Mouse (Mus musculus): ENCODE measurements around the gene Ift122. TPM values are rescaled to one million over a fixed set of nuclear protein-coding genes. Genes with fewer than 3 reads are reported as not detected.

The Ift122 gene
- polyA plus RNA-seq, 1 experiment: 19.1 TPM

GRCm38 (mm10) chr6:115972083-115972764 is 119.0 kb downstream of the Ift122 start:
- Histone ChIP-seq H3K27ac (ENCODE audit: insufficient read depth, low read length) (no peak overlapping the region), H3K4me1 (ENCODE audit: control insufficient read depth, insufficient read depth, low read length) (no peaks in the 10 kb centered on the region), H3K4me3 (ENCODE audit: insufficient read depth, low read length) (no peak overlapping the region)
- TF ChIP-seq CTCF (IDR thresholded peaks at IDR 0.05; ENCODE audit: borderline replicate concordance, insufficient read depth, low read length) (no peak), POLR2A (IDR thresholded peaks at IDR 0.05; ENCODE audit: low read depth, low read length) (no peak)

GRCm38 (mm10) chr6:115973139-115973875 is 120.0 kb downstream of the Ift122 start:
- Histone ChIP-seq H3K4me3 (ENCODE audit: insufficient read depth, low read length) (no peak overlapping the region), H3K4me1 (ENCODE audit: control insufficient read depth, insufficient read depth, low read length) (no peaks in the 10 kb centered on the region), H3K27ac (ENCODE audit: insufficient read depth, low read length) (no peak overlapping the region)
- no peak for TF ChIP-seq POLR2A (IDR thresholded peaks at IDR 0.05; ENCODE audit: low read depth, low read length)
- no peak for TF ChIP-seq CTCF (IDR thresholded peaks at IDR 0.05; ENCODE audit: borderline replicate concordance, insufficient read depth, low read length)

GRCm38 (mm10) chr6:115973881-115974662 is 120.8 kb downstream of the Ift122 start:
- H3K4me3 ChIP-seq (ENCODE audit: insufficient read depth, low read length): no peak overlapping the region
- H3K27ac ChIP-seq (ENCODE audit: insufficient read depth, low read length): no peak overlapping the region
- no peak for TF ChIP-seq POLR2A (IDR thresholded peaks at IDR 0.05; ENCODE audit: low read depth, low read length)
- TF ChIP-seq CTCF (IDR thresholded peaks at IDR 0.05; ENCODE audit: borderline replicate concordance, insufficient read depth, low read length): no peak
- H3K4me1 ChIP-seq (ENCODE audit: control insufficient read depth, insufficient read depth, low read length): no peaks in the 10 kb centered on the region

- Histone ChIP-seq H3K27ac (ENCODE audit: insufficient read depth, low read length) (no peak overlapping the region), H3K4me1 (ENCODE audit: control insufficient read depth, insufficient read depth, low read length) (no peaks in the 10 kb centered on the region), H3K4me3 (ENCODE audit: insufficient read depth, low read length) (no peak overlapping the region)
- TF ChIP-seq POLR2A (IDR thresholded peaks at IDR 0.05; ENCODE audit: low read depth, low read length) (no peak), CTCF (IDR thresholded peaks at IDR 0.05; ENCODE audit: borderline replicate concordance, insufficient read depth, low read length) (no peak)
Observed at GRCm38 (mm10) chr6:115975606-115976005, 122.3 kb downstream of the Ift122 start.

Other genes starting within 250 kb of the Ift122 start
- gene Raf1, start 176.8 kb upstream of the Ift122 start, polyA plus RNA-seq (2011; ENCODE audit: insufficient read length, low read depth, missing spikeins): 60.5 and 69.8 TPM in 2 replicates
- gene Tmem40, start 91.1 kb upstream of the Ift122 start, polyA plus RNA-seq (2011; ENCODE audit: insufficient read length, low read depth, missing spikeins): 1.6 and 2.0 TPM in 2 replicates
- gene Cand2, start 78.9 kb upstream of the Ift122 start, polyA plus RNA-seq (2011; ENCODE audit: insufficient read length, low read depth, missing spikeins): 12.0 and 12.3 TPM in 2 replicates
- gene Rpl32, start 44.7 kb upstream of the Ift122 start, polyA plus RNA-seq (2011; ENCODE audit: insufficient read length, low read depth, missing spikeins): 2,350 and 2,369 TPM in 2 replicates
- gene Efcab12, start 15.1 kb upstream of the Ift122 start, polyA plus RNA-seq (2011; ENCODE audit: insufficient read length, low read depth, missing spikeins): 0.19 and 0.20 TPM in 2 replicates
- gene Mbd4, start 99 bp upstream of the Ift122 start, polyA plus RNA-seq (2011; ENCODE audit: insufficient read length, low read depth, missing spikeins): 5.9 and 6.4 TPM in 2 replicates
- gene Rho, start 78.3 kb downstream of the Ift122 start, polyA plus RNA-seq (2011; ENCODE audit: insufficient read length, low read depth, missing spikeins): not detected in 2 replicates
- gene H1foo, start 91.5 kb downstream of the Ift122 start, polyA plus RNA-seq (2011; ENCODE audit: insufficient read length, low read depth, missing spikeins): not detected in 2 replicates
- 28.4 and 28.8 TPM in 2 replicates for gene Plxnd1, start 141.5 kb downstream of the Ift122 start, polyA plus RNA-seq (2011; ENCODE audit: insufficient read length, low read depth, missing spikeins)

All from embryonic fibroblast, embryonic 13.5 days (primary cell).